Mouse (Mus musculus): ENCODE data around the gene E2f8.

DNA sequence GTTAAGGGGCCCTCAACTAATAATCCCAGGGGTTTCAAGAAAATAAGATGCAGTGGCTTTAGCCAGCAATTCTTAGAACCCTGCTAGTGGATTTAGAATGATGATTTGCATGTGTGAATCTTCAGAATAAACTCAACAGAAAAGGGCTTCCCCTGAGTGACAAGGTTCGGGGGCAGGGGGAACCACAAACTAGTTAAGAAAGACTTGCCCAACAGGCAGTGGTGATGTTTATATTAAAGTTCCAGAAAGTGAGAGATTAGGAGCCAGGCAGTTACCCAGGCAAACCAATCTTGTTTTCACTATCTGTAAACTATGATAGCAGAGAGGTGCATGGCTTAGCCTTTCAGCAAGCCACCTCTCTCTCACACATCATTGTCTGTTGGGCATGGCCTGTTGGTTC is 48.7 kb downstream of the E2f8 start:
- TF ChIP-seq MAX (IDR thresholded peaks at IDR 0.05; ENCODE audit: low read length) (no peak), E2F4 (IDR thresholded peaks at IDR 0.05; ENCODE audit: borderline replicate concordance, low read depth, low read length) (no peak), ZMIZ1 (IDR thresholded peaks at IDR 0.05; ENCODE audit: low read depth, low read length) (no peak), POLR2AphosphoS2 (IDR thresholded peaks at IDR 0.05; ENCODE audit: low read length) (no peak), POLR2A (IDR thresholded peaks at IDR 0.05; ENCODE audit: control insufficient read depth in 1 of 2, insufficient read depth in 1 of 2, low read depth in 1 of 2, low read length in 2 of 2, poor library complexity in 1 of 2) (no peak), ETS1 (IDR thresholded peaks at IDR 0.05; ENCODE audit: low read depth, low read length) (no peak), GABPA (IDR thresholded peaks at IDR 0.05; ENCODE audit: low read depth, low read length) (no peak), EP300 (IDR thresholded peaks at IDR 0.05; ENCODE audit: low read depth in 1 of 2, low read length in 2 of 2) (peak in 1 of 2 experiments; percentile 24; a peak in 1 of 4 replicates), CTCF (IDR thresholded peaks at IDR 0.05 in 2 of 3, conservative IDR thresholded peaks at IDR 0.05 in 1 of 3; ENCODE audit: control insufficient read depth in 1 of 3, insufficient read depth in 1 of 3, low read depth in 2 of 3, low read length in 3 of 3, poor library complexity in 1 of 3, severe bottlenecking in 1 of 3) (no peak), SIN3A (IDR thresholded peaks at IDR 0.05; ENCODE audit: low read length) (no peak), USF1 (IDR thresholded peaks at IDR 0.05; ENCODE audit: low read depth, low read length) (no peak), UBTF (IDR thresholded peaks at IDR 0.05; ENCODE audit: borderline replicate concordance, insufficient read depth, low read depth, low read length) (no peak), RAD21 (IDR thresholded peaks at IDR 0.05; ENCODE audit: low read depth, low read length) (no peak), MXI1 (IDR thresholded peaks at IDR 0.05; ENCODE audit: low read depth, low read length) (no peak)

Measured in MEL (cell line).